Mouse (Mus musculus) stomach, embryonic 16.5 days (tissue): ENCODE measurements around the gene Pga5. TPM values are rescaled to one million over a fixed set of nuclear protein-coding genes. Genes with fewer than 3 reads are reported as not detected.

Source experiments
- ATAC-seq: fragments of 200-750 bp; cut with Nextera tagmentation; 2 replicates; pipeline ENCODE4 v1.8.0; 2017; ENCODE audit warnings: moderate number of reproducible peaks, moderate TSS enrichment; ENCODE audit not compliant: insufficient read depth, low FRiP score
- H3K27ac ChIP-seq: fragments of 300-500 bp; sonication (generic); 2 replicates; pipeline ENCODE4 v1.5.1; 2014; ENCODE audit warnings: low read length
- H3K27me3 ChIP-seq: fragments of 300-500 bp; sonication (generic); 2 replicates; pipeline ENCODE4 v1.6.1; 2014; ENCODE audit warnings: low read length, control low read depth, mixed read lengths; ENCODE audit not compliant: control insufficient read depth, insufficient read depth
- H3K36me3 ChIP-seq: fragments of 300-500 bp; sonication (generic); 2 replicates; pipeline ENCODE4 v1.6.1; 2014; ENCODE audit warnings: low read length; ENCODE audit not compliant: control insufficient read depth, insufficient read depth
- H3K4me1 ChIP-seq: fragments of 300-500 bp; sonication (generic); 2 replicates; pipeline ENCODE4 v1.6.1; 2014; ENCODE audit warnings: low read length, control low read depth, mixed read lengths; ENCODE audit not compliant: control insufficient read depth, insufficient read depth
- H3K4me2 ChIP-seq: fragments of 300-500 bp; sonication (generic); 2 replicates; pipeline ENCODE4 v1.6.1; 2014; ENCODE audit warnings: low read depth, low read length, mixed read lengths
- H3K4me3 ChIP-seq: fragments of 300-500 bp; sonication (generic); replicated peaks from 2 replicates; pipeline ENCODE4 v1.5.1; 2014; ENCODE audit warnings: mild to moderate bottlenecking, low read length
- H3K9ac ChIP-seq: fragments of 300-500 bp; sonication (generic); 2 replicates; pipeline ENCODE4 v1.6.1; 2014; ENCODE audit warnings: low read length
- H3K9me3 ChIP-seq: fragments of 300-500 bp; sonication (generic); replicated peaks from 2 replicates; pipeline ENCODE4 v1.6.1; 2016; ENCODE audit warnings: low read length, control low read depth; ENCODE audit not compliant: control insufficient read depth
- WGBS: fragments of 180-500 bp; shearing (Covaris S2); extraction: QIAGEN DNeasy Blood & Tissue Kit; methylation state at CpG from one replicate; pipeline ENCODE4 v1.1.7; 2014; 5-methylcytosine and 5-hydroxymethylcytosine counted together
- polyA plus RNA-seq: library from polyadenylated mRNA; unstranded; fragments of >200 nt; fragmentation: Nextera tagmentation; extraction: Ambion mirVana; gene quantifications from 2 replicates; pipeline ENCODE4 v1.2.1, GENCODE M21; 2015

The Pga5 gene
- polyA plus RNA-seq, 1 experiment from 2014 or later = 139 TPM

GRCm38 (mm10) chr19:10708900-10709299 is 31.0 kb upstream of the Pga5 start:
- WGBS = 79% methylated on average over 6 of the region's 6 CpGs
- H3K9ac ChIP-seq = no peak overlapping the region
- H3K27me3 ChIP-seq = no peaks in the 10 kb centered on the region
- H3K4me3 ChIP-seq = no peak overlapping the region
- peaks cover 28% of the 10 kb centered on the region for H3K36me3 ChIP-seq
- no peak for ATAC-seq
- H3K9me3 ChIP-seq = no peaks in the 10 kb centered on the region
- peak overlapping the region; percentile 24; the same call in 1 of the 2 replicates for H3K27ac ChIP-seq
- H3K4me2 ChIP-seq = no peak overlapping the region
- H3K4me1 ChIP-seq = peaks cover 14% of the 10 kb centered on the region

GRCm38 (mm10) chr19:10707881-10708280 is 30.0 kb upstream of the Pga5 start:
- WGBS = 92% methylated on average over 1 of the region's 1 CpGs
- H3K9me3 ChIP-seq = no peaks in the 10 kb centered on the region
- no peak for ATAC-seq
- H3K27ac ChIP-seq = no peak overlapping the region
- H3K9ac ChIP-seq = no peak overlapping the region
- no peak overlapping the region for H3K4me3 ChIP-seq
- H3K36me3 ChIP-seq = peaks cover 21% of the 10 kb centered on the region
- no peaks in the 10 kb centered on the region for H3K27me3 ChIP-seq
- no peak overlapping the region for H3K4me2 ChIP-seq
- H3K4me1 ChIP-seq = peaks cover 18% of the 10 kb centered on the region

GRCm38 (mm10) chr19:10707087-10707875 is 29.4 kb upstream of the Pga5 start:
- Histone ChIP-seq H3K27ac (no peak overlapping the region), H3K9ac (no peak overlapping the region), H3K4me1 (peaks cover 24% of the 10 kb centered on the region), H3K36me3 (peaks cover 19% of the 10 kb centered on the region), H3K4me2 (no peak overlapping the region), H3K27me3 (no peaks in the 10 kb centered on the region), H3K9me3 (no peaks in the 10 kb centered on the region), H3K4me3 (no peak overlapping the region)
- WGBS = 76% methylated on average over 13 of the region's 13 CpGs
- ATAC-seq = no peak

- Histone ChIP-seq H3K9ac (no peak overlapping the region), H3K27ac (peak overlapping the region; percentile 49), H3K9me3 (no peaks in the 10 kb centered on the region), H3K36me3 (no peaks in the 10 kb centered on the region), H3K4me1 (peaks cover 52% of the 10 kb centered on the region), H3K4me2 (no peak overlapping the region), H3K27me3 (no peaks in the 10 kb centered on the region), H3K4me3 (no peak overlapping the region)
- ATAC-seq = no peak
- 80% methylated on average over 8 of the region's 8 CpGs for WGBS
Measured at GRCm38 (mm10) chr19:10703470-10703869, 25.6 kb upstream of the Pga5 start.

- H3K4me2 ChIP-seq = no peak overlapping the region
- peaks cover 65% of the 10 kb centered on the region for H3K4me1 ChIP-seq
- H3K27me3 ChIP-seq = no peaks in the 10 kb centered on the region
- peak overlapping the region; percentile 27; the same call in 1 of the 2 replicates for H3K9ac ChIP-seq
- no peaks in the 10 kb centered on the region for H3K36me3 ChIP-seq
- no peak for ATAC-seq
- no peaks in the 10 kb centered on the region for H3K9me3 ChIP-seq
- H3K27ac ChIP-seq = peak overlapping the region; percentile 49
- no peak overlapping the region for H3K4me3 ChIP-seq
- WGBS = 80% methylated on average over 8 of the region's 8 CpGs
Measured at GRCm38 (mm10) chr19:10702125-10702524, 24.3 kb upstream of the Pga5 start.

GRCm38 (mm10) chr19:10701013-10701726 is 23.3 kb upstream of the Pga5 start:
- Histone ChIP-seq H3K4me1 (peaks cover 68% of the 10 kb centered on the region), H3K9me3 (no peaks in the 10 kb centered on the region), H3K36me3 (no peaks in the 10 kb centered on the region), H3K4me2 (no peak overlapping the region), H3K9ac (peak overlapping the region; percentile 27; the same call in 1 of the 2 replicates), H3K27ac (peak overlapping the region; percentile 94), H3K4me3 (no peak overlapping the region), H3K27me3 (no peaks in the 10 kb centered on the region)
- ATAC-seq = no peak
- WGBS = 75% methylated on average over 6 of the region's 6 CpGs

- peak; percentile 92 for ATAC-seq
- no peaks in the 10 kb centered on the region for H3K27me3 ChIP-seq
- H3K4me1 ChIP-seq = peaks cover 76% of the 10 kb centered on the region
- no peaks in the 10 kb centered on the region for H3K9me3 ChIP-seq
- peak overlapping the region; percentile 39 for H3K4me2 ChIP-seq
- peak overlapping the region; percentile 66 for H3K9ac ChIP-seq
- peak overlapping the region; percentile 94 for H3K27ac ChIP-seq
- WGBS = 26% methylated on average over 9 of the region's 9 CpGs
- H3K36me3 ChIP-seq = no peaks in the 10 kb centered on the region
- 0 out of 2 replicates have a peak overlapping the region, but pooled peaks have one; percentile 7 for H3K4me3 ChIP-seq
Measured at GRCm38 (mm10) chr19:10699851-10700250, 22.0 kb upstream of the Pga5 start.

GRCm38 (mm10) chr19:10698131-10698991 is 20.5 kb upstream of the Pga5 start:
- ATAC-seq = 0 out of 2 replicates have a peak, but pooled peaks have one; percentile 23
- Histone ChIP-seq H3K4me2 (0 out of 2 replicates have a peak overlapping the region, but pooled peaks have one; percentile 39), H3K9ac (peak overlapping the region; percentile 66; the same call in 1 of the 2 replicates)

More at GRCm38 (mm10) chr19:10698131-10698991, 20.5 kb upstream of the Pga5 start:
- Histone ChIP-seq H3K4me1 (peaks cover 78% of the 10 kb centered on the region), H3K27me3 (no peaks in the 10 kb centered on the region), H3K4me3 (no peak overlapping the region), H3K36me3 (no peaks in the 10 kb centered on the region), H3K9me3 (no peaks in the 10 kb centered on the region), H3K27ac (peak overlapping the region; percentile 94)
- 58% methylated on average over 9 of the region's 9 CpGs for WGBS
